Comparison of ENCODE assay signal across 8 mouse cellular contexts in the genomic region with DNA sequence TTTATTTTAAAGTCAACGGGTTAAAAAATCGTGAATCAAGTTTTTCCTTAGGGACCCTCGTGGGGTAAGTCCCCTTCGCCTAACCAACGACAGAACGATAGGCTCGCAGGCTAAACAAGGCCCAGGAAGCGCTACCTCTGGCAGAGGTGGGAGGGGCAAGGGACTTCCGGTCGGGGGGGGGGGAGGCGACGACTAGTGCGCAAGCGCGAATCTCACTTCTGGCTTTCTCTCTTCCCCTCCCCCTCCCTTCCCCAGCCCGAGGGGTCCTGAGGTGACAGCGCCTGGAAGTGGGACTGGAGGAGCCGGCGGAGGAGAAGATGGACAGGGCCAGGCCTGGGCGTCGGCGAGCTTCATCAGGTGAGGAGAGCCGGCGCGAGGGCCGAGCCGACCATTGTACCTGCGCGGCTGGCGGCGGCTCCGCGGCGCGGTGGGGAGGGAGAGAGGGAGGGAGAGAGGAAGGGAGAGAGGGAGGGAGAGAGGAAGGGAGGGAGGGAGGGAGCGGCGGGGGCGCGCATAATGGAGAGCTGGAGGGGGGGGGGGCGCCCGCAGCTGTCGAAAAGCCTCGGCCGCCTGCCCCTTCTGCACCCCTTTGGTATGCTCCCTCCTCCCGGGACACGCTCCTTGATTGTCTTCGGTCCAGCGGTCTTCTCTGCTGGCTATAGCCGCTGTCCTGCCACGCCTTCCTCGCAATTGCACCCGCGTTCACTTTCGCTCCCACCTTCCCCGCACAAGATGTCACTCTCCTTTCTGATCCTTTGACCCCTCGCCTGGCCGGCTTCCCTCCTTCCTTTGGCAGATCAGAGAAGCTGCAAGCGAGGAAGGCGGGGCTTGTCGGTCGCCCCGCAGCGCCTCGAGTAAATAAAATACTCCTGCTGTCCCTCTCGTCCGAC. TPM values are rescaled to one million over a fixed set of nuclear protein-coding genes. Genes with fewer than 3 reads are reported as not detected.
DNase-seq lines count a peak whose midpoint lies in the region; ATAC-seq lines count a peak whose summit lies in the region.

No protein-coding gene starts in this region.

- intact Hi-C loops in gastrocnemius, postnatal 14 days (cut with DNase I; ENCODE audit: low total_unique reads) = no loop called here

- DNase-seq in adrenal gland, adult 18-20 months (ENCODE audit: low spot score in 2 of 2) = peak; percentile 68 to 77
- DNase-seq in embryo, embryonic 10.5 days (ENCODE audit: low spot score) = peak; percentile 97
- peak; percentile 89 for DNase-seq in gastrocnemius, postnatal 14 days
- peak; percentile 50 to 80 for DNase-seq in left cerebral cortex, adult 9 months (ENCODE audit: low spot score in 2 of 2)
- DNase-seq in right cerebral cortex, postnatal 10 days (ENCODE audit: low spot score in 2 of 2) = peak; percentile 89 to 90
- peak; percentile 79 for DNase-seq in urinary bladder, postnatal 14 days (ENCODE audit: low spot score)

- peaks cover 38% of the 10 kb centered on the region for H3K4me1 ChIP-seq in megakaryocyte, embryonic 14.5 days

- peak overlapping the region; percentile 99 for H3K4me3 ChIP-seq in megakaryocyte, embryonic 14.5 days (replicated peaks)

- no peaks in the 10 kb centered on the region for H3K9me3 ChIP-seq in megakaryocyte, embryonic 14.5 days

- no peaks in the 10 kb centered on the region for H3K27me3 ChIP-seq in megakaryocyte, embryonic 14.5 days (replicated peaks)

- ATAC-seq in inflammation-experienced regulatory T-cells, adult 6 months = peak; percentile 74

- H3K36me3 ChIP-seq in megakaryocyte, embryonic 14.5 days (replicated peaks; ENCODE audit: low read length) = peaks cover 6% of the 10 kb centered on the region

RNA-seq across cellular contexts. Expression of gene Senp7, which starts 27.3 kb away (rescaled TPM):
- 10 to 100 TPM; 12.7 to 17.5 TPM for total RNA-seq in adrenal gland, adult 18-20 months (2021)
- total RNA-seq in gastrocnemius, postnatal 14 days (2021) = 10 to 100 TPM; 13.5 to 13.7 TPM
- polyA plus RNA-seq in inflammation-experienced regulatory T-cells, adult 6 months (2017; shearing (Covaris generic)) = 10 to 100 TPM; 47.4 to 75.2 (median 62.0) TPM
- polyA plus RNA-seq in megakaryocyte, embryonic 14.5 days (2012; ENCODE audit: insufficient read depth, low replicate concordance) = 7.9 TPM in 1 of 2 replicates, not detected in the other

RNA-seq across cellular contexts. Expression of gene Trmt10c, which starts 37.8 kb away (rescaled TPM):
- 10 to 100 TPM; 23.9 to 24.0 TPM for total RNA-seq in adrenal gland, adult 18-20 months (2021)
- total RNA-seq in gastrocnemius, postnatal 14 days (2021) = 1 to 10 TPM; 8.8 to 9.4 TPM
- 10 to 100 TPM; 24.6 to 33.4 (median 32.3) TPM for polyA plus RNA-seq in inflammation-experienced regulatory T-cells, adult 6 months (2017; shearing (Covaris generic))
- 2.4 and 5.3 TPM in 2 replicates for polyA plus RNA-seq in megakaryocyte, embryonic 14.5 days (2012; ENCODE audit: insufficient read depth, low replicate concordance)

RNA-seq across cellular contexts. Expression of gene Pcnp, which starts 45.9 kb away (rescaled TPM):
- 100 to 1,000 TPM; 110 to 123 TPM for total RNA-seq in adrenal gland, adult 18-20 months (2021)
- total RNA-seq in gastrocnemius, postnatal 14 days (2021) = 10 to 100 TPM; 41.6 to 42.7 TPM
- polyA plus RNA-seq in inflammation-experienced regulatory T-cells, adult 6 months (2017; shearing (Covaris generic)) = 100 to 1,000 TPM; 229 to 302 (median 268) TPM
- 4.1 and 30.0 TPM in 2 replicates for polyA plus RNA-seq in megakaryocyte, embryonic 14.5 days (2012; ENCODE audit: insufficient read depth, low replicate concordance)

Comparison
In these comparisons a context has a peak if more than half of its experiments do, and no peak if none do; other contexts are left out.
1. Peak in every context shown above with its lines: DNase-seq, ATAC-seq and H3K4me3 ChIP-seq.